Mouse (Mus musculus) frontal cortex, postnatal 10 days (tissue): ENCODE results near the gene Triobp.

Experiments used
- DNase-seq, 2 experiments: peaks; one replicate each; pipeline ENCODE4 v3.0.0; 2022; ENCODE audit warnings: low spot score in 2 of 2, mixed read lengths in 1 of 2

The Triobp gene

GRCm38 (mm10) chr15:78962885-78963284, 15.4 kb downstream of the Triobp start:
- DNase-seq = peak in 1 of 2 experiments; percentile 39

- no peak for DNase-seq
Measured at GRCm38 (mm10) chr15:78971626-78972025, 24.1 kb downstream of the Triobp start.

DNA sequence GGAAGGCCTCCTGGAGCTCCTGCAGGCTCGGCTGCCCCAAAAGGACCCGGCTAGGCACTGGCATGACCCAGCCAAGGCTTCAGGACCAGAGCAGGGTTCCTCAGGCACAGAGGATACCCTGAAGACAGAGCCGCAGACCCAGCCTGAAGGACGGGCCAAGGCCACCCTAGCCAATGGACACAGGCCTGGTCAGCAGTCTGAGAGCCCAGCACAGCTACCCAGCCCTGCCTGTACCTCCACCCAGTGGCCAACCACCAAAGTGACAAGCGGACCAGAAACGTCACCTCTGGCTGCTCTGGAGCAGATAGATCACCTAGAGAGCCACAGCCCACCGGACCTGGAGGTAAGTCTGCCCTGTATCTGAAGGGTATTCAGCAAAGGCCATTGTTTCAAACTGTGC, 26.4 kb downstream of the Triobp start:
- no peak for DNase-seq

DNA sequence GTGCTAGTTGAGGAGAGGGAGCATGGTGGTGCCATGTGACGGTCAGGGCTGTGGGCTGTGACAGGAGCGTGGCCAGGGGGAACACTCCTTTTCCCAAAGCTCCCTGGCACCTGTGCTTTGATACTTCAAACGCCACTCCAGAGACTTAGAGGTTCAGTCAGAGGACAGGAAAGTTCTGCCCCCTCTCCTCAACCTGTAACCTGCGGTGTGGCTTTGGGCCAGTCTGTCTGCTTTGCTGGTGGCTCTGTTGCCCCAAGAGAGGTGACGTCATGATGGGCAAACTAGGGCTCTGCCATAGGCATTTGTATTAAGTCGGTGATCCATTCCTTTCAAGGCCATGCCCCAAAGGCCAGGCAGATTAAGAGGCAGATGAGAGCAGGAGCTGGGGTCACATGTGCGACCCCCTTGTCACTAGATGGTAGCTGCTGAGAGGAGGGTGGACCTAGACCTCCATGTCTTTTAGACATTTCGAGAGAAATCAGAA, 30.2 kb downstream of the Triobp start:
- DNase-seq = no peak

DNA sequence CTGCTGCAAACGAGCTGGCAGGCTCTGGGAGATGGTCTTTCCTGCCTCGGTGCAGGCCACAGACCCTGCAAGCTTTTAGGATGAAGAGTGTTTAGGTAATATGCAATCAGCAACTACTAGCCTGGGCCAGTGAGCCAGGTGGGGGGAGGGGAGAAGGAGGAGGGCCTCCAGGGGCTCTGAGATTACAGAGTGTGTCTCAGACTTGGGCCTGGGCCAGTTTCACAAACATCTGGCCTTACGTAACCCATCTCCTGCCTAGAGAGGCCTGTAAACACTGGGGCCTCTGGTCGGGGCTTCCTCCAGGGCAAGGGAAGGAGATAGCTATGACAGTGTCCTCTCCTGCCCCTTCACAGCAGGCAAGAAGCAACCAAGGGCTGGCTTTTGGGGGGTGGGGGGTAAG, 31.4 kb downstream of the Triobp start:
- DNase-seq = no peak

- no peak for DNase-seq
Measured at GRCm38 (mm10) chr15:78980084-78980483, 32.6 kb downstream of the Triobp start.

GRCm38 (mm10) chr15:78982658-78983435, 35.3 kb downstream of the Triobp start:
- DNase-seq = peak in 1 of 2 experiments; percentile 64

- DNase-seq = peak in 1 of 2 experiments; percentile 19
Measured at GRCm38 (mm10) chr15:78983436-78984285, 36.1 kb downstream of the Triobp start.

DNA sequence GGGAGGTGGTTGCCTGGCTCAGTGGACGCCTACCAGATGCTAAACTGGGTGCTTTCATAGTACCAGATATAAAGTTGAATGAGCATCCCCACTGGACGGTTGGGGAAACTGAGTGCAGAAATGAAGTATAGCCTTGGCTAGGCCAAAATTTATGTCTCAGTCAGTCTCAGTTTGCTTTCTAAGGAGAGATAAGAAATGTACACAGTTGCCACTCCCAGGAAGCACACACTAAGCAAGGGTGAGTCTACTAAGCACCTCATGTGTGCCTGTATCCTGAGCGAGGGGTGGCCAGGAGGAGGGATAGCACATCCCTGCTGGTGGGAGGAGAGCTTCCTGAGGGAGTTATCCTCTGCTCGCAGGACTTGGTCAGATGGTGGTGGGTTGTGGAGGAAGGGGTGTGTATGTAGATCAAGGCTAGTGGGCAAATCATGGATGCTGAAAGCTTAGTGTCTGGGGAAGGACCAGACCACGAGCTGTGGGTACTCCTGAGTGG, 36.8 kb downstream of the Triobp start:
- DNase-seq = no peak

- no peak for DNase-seq
Measured at GRCm38 (mm10) chr15:78986536-78987220, 39.2 kb downstream of the Triobp start.

DNA sequence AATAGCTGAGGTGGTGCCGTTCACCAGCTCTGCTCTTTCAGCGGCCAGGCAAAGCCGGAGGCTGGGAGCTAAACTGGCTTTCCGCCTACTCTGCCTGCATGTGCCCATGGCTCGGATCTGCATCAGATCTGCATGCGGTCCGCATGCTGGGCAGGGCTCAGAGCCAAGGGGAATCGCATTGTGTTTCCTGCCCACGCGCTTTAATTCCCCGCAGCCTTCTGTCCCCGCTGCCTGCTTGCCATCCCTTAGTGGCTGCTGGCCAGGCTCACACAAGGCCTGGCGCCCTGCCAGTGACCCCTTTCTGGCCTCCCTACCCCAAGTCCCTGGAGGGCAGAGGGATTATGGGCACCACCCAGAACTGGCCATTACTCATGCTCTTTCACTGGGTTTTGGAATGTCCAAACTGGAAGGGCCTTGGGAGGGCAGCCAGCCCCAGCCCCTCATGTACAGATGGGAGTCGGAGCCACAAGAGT, 41.0 kb downstream of the Triobp start:
- DNase-seq = peak; percentile 82 to 83

DNA sequence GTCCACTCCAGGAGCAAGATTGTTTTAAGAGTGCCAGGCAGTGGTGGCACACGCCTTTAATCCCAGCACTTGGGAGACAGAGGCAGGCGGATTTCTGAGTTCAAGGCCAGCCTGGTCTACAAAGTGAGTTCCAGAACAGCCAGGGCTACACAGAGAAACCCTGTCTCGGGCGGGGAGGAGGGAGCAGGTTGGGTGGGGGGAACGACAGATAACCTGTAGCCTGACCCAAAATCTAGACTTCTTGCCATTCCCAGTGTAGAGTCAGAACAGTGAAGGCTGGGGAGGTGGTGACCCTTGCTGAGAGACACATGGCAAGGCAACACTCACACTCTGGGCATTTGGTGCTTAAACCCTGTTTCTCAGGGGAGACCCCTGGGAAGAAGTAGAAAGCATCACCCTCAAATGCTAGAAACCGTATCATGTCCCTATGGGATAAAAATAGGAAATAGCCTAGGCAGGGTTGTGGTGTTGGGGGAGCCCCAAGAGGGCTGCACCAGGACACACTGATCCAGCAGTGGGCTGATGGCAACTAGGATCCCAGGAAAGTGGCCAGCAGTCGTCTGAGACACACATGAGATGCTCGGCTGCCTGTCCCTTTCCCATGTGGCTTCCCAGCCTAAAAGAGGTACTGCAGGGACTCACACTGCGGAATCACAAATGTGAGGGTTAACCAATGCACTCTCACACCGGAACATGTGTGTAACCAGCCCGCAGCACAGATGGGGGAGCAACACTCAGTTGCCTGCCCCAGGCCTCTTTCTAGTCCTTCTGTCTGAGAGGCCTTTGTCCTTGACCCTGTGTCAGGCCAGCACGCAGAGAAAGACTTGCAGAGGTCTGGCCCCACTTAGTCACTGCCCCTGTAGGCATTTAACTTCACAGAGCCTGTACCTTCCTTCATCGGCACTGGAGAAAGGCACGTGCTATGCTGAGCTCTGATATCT, 41.9 kb downstream of the Triobp start:
- DNase-seq = no peak

- DNase-seq = no peak
Measured at GRCm38 (mm10) chr15:78990093-78990463, 42.6 kb downstream of the Triobp start.

- no peak for DNase-seq
Measured at GRCm38 (mm10) chr15:78990970-78991525, 43.5 kb downstream of the Triobp start.

GRCm38 (mm10) chr15:78992235-78992634, 44.7 kb downstream of the Triobp start:
- DNase-seq = no peak

DNA sequence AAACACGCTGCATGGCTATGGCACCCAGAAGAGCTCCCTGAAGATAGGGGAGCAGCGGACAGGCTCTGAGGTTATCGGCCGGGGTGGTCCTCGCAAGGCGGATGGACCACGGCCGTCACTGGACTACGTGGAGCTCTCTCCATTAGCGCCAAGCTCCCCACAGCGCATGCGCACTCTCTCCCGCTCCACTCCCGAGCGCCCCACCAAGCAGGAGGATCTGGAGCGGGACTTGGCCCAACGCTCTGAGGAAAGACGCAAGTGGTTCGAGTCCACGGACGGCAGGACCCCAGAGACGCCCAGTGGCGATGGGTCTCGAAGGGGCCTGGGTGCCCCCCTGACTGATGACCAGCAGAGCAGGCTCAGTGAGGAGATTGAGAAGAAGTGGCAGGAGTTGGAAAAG, 45.4 kb downstream of the Triobp start:
- DNase-seq = no peak

DNA sequence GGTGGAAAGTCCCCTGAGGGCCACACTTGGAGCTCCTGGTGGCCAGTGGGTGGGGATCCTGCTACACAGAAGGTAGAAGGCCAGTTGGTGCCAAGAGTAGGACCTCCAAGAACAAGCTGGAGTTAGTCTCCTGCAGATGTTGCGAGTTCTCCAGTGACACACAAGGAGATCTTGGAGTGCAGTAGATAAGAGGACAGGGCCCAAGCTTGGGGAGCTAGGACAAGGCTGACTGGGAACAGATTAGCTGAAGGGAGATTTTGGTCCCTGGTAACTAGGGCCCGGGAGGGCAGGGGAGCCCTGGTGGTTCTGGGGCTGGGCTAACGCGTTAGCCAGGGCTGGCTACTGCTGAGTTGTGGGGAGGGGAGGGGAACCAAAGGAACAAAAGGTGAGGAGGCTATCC, 48.4 kb downstream of the Triobp start:
- no peak for DNase-seq

DNA sequence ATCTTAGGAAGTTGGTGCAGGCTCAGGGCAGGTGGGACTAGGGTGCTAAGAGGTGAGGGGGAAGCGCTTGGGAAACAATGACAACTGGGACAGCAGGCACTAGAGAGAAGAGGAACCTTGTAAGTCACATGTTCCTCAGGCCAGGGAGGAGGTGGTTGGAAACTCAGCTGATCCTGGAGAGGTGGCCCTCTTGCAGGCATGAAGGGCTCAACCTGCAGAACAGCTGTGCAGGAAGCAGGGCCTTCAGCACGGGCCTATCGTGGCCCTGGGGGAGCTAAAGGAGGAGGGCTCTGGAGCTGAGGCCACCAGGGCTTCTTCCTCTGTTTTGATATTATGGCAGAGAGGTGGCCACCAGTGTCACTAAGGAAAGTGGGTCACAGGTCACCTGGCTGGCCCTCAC, 49.1 kb downstream of the Triobp start:
- no peak for DNase-seq

DNA sequence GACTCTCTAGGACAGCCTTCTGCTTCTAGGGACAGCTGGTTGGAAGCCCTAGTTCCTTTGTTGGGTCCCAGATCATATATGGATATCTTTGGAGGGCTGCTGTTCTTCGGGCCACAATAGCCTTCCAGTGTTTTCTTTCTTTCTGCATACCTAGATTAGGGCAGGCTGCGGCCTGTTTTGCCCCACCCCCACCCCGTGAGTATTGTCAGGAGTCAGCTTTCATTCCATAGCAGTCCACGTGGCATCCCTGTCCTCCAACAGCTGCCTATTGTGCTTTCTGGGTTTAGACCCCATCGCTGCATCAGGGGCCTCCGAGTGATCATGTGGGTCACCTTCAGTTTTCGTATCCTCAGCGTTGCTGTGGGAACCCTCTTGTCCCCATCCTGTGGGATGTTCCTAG, 50.8 kb downstream of the Triobp start:
- no peak for DNase-seq

- no peak for DNase-seq
Measured at GRCm38 (mm10) chr15:78999586-78999985, 52.1 kb downstream of the Triobp start.
